Mouse (Mus musculus) heart, embryonic 15.5 days (tissue): ENCODE results near the gene H2al1a. TPM values are rescaled to one million over a fixed set of nuclear protein-coding genes. Genes with fewer than 3 reads are reported as not detected.
"Not testable (repeated sequence)": the region's sequence is repeated elsewhere in the genome, so short reads cannot be mapped to it uniquely, and the experiment has no call there.

Experiments
- ATAC-seq: fragments of 200-750 bp; cut with Nextera tagmentation; replicated peaks from 2 replicates; pipeline ENCODE4 v1.8.0; 2017; ENCODE audit warnings: low read depth, moderate TSS enrichment; ENCODE audit not compliant: insufficient number of reproducible peaks, insufficient read depth, low FRiP score
- H3K27ac ChIP-seq: fragments of 300-500 bp; sonication (generic); 2 replicates; pipeline ENCODE4 v1.5.1; 2015; ENCODE audit warnings: mild to moderate bottlenecking, inconsistent platforms
- H3K27me3 ChIP-seq: fragments of 300-500 bp; sonication (generic); 2 replicates; pipeline ENCODE4 v1.6.1; 2015; ENCODE audit warnings: inconsistent platforms
- H3K36me3 ChIP-seq: fragments of 300-500 bp; sonication (generic); 2 replicates; pipeline ENCODE4 v1.6.1; 2015; ENCODE audit warnings: mild to moderate bottlenecking, inconsistent platforms
- H3K4me1 ChIP-seq: fragments of 300-500 bp; sonication (generic); replicated peaks from 2 replicates; pipeline ENCODE4 v1.6.1; 2015; ENCODE audit warnings: inconsistent platforms
- H3K4me2 ChIP-seq: fragments of 300-500 bp; sonication (generic); 2 replicates; pipeline ENCODE4 v1.6.1; 2015; ENCODE audit warnings: inconsistent platforms, mild to moderate bottlenecking, moderate library complexity
- H3K4me3 ChIP-seq: fragments of 300-500 bp; sonication (generic); 2 replicates; pipeline ENCODE4 v1.5.1; 2015; ENCODE audit warnings: mild to moderate bottlenecking, inconsistent platforms
- H3K9ac ChIP-seq: fragments of 300-500 bp; sonication (generic); 2 replicates; pipeline ENCODE4 v1.6.1; 2015; ENCODE audit warnings: mild to moderate bottlenecking, inconsistent platforms
- H3K9me3 ChIP-seq: fragments of 300-500 bp; sonication (generic); replicated peaks from 2 replicates; pipeline ENCODE4 v1.6.1; 2016; ENCODE audit warnings: inconsistent platforms
- WGBS: fragments of 180-500 bp; shearing (Covaris S2); methylation state at CpG from one replicate; pipeline ENCODE4 v1.1.7; 2015; ENCODE audit warnings: mixed read lengths; 5-methylcytosine and 5-hydroxymethylcytosine counted together
- polyA plus RNA-seq: library from polyadenylated mRNA; unstranded; fragments of >200 nt; fragmentation: Nextera tagmentation; extraction: Ambion mirVana; gene quantifications from 2 replicates; pipeline ENCODE4 v1.2.1, GENCODE M21; 2015

The H2al1a gene
- polyA plus RNA-seq = not detected in 2 replicates

DNA sequence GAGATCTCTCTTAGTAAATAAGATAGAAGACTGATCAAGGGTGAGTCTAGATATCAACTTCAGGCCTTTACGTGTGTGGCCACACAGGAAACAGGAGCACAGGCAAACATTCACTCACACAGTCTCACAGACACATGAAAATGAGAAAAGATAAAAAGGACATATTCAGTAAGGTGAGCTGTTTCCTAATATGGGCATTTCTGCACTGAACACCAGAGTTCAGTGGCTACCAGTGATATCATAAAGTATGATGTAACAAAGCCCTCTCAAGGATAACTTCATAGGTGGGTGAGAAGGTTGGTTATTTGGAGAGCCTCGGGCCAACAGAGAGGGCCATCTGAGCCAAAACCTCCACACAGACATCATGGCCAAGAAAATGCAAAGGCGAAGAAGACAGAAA lies at the start of gene H2al1a:
Gene H2al1a, plus strand, starts transcription at position 301 of the 400 bp plus-strand sequence.
- not testable (repeated sequence) for H3K9ac ChIP-seq, H3K4me2 ChIP-seq, ATAC-seq, H3K27ac ChIP-seq, H3K36me3 ChIP-seq, H3K27me3 ChIP-seq, H3K4me3 ChIP-seq, H3K9me3 ChIP-seq, H3K4me1 ChIP-seq
- WGBS = no CpG with 5 or more reads among the region's 3 CpGs

GRCm38 (mm10) chrX:11250155-11250554 lies 48.9 kb upstream of the H2al1a start:
- ATAC-seq = no peak
- no peak overlapping the region for H3K4me2 ChIP-seq
- no peaks in the 10 kb centered on the region for H3K36me3 ChIP-seq
- no peaks in the 10 kb centered on the region for H3K4me1 ChIP-seq
- 0 out of 2 replicates have a peak, but pooled peaks cover 5% of the 10 kb centered on the region for H3K27me3 ChIP-seq
- H3K9me3 ChIP-seq = no peaks in the 10 kb centered on the region
- WGBS = 32% methylated on average over 12 of the region's 12 CpGs
- no peak overlapping the region for H3K4me3 ChIP-seq
- H3K9ac ChIP-seq = no peak overlapping the region
- H3K27ac ChIP-seq = no peak overlapping the region

DNA sequence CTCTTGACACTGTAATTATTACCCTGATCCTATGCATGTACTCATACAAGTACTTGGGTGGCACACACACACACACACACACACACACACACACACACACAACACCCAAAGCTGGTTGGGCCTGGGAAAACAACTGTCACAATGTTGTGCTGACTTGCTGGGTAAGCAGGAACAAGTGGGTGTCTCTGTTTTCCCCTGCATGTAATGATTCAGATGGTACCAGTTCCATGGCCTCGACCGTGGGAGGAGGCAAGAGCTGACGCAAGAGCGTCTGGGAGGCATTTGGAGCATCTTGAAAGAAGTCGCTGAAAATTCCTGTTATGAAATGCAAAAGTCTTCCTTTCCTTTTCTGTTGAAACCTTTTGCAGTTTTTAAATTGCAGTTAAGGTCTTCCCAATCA lies 45.0 kb upstream of the H2al1a start:
- 57% methylated on average over 5 of the region's 5 CpGs for WGBS
- Histone ChIP-seq H3K36me3 (no peaks in the 10 kb centered on the region), H3K4me2 (no peak overlapping the region), H3K4me3 (no peak overlapping the region), H3K9me3 (no peaks in the 10 kb centered on the region), H3K4me1 (no peaks in the 10 kb centered on the region; the same call in 1 of the 2 replicates), H3K27me3 (peaks cover 4% of the 10 kb centered on the region; the same call in 1 of the 2 replicates), H3K9ac (no peak overlapping the region), H3K27ac (peak overlapping the region; percentile 26; the same call in 1 of the 2 replicates)
- no peak for ATAC-seq

DNA sequence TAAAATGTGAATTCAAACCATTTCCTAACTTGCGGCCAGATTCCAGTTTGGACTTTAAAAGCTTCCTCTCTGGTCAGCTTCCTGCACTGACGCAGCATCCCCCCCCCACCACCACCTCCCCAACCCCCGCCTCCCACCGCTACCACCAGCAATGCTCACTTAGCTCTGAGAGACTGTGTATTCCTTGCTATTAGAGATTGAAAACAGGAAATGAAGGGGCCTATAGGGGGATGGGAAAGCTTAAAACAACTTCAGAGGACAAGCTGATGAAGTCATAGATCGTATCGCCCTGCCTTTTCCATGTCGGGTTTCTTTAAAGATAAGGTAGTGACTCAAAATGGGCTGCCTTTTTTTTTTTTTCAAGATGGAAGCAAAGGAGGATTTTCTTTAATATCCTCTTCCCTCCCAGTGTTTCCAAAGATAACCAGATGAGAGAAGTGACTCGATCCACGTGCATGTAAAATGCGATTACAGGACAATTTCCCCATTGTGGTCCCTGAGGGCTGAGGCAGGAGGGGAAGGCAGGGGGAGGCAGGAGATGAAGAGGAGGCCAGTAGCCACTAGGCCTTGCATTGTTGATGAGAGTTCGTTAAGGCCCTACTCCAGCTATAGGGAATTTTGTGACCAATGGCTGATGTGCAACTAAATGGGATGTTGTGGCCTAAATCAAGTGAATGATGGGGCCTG lies 44.4 kb upstream of the H2al1a start:
- Histone ChIP-seq H3K4me3 (no peak overlapping the region), H3K4me1 (no peaks in the 10 kb centered on the region; the same call in 1 of the 2 replicates), H3K27ac (peak overlapping the region; percentile 26; the same call in 1 of the 2 replicates), H3K9ac (no peak overlapping the region), H3K4me2 (no peak overlapping the region), H3K27me3 (peaks cover 4% of the 10 kb centered on the region; the same call in 1 of the 2 replicates), H3K36me3 (no peaks in the 10 kb centered on the region), H3K9me3 (no peaks in the 10 kb centered on the region)
- WGBS = 44% methylated on average over 11 of the region's 11 CpGs
- ATAC-seq = 0 out of 2 replicates have a peak, but pooled peaks have one; percentile 43

GRCm38 (mm10) chrX:11255564-11256360 lies 43.3 kb upstream of the H2al1a start:
- H3K4me3 ChIP-seq = no peak overlapping the region
- H3K4me1 ChIP-seq = no peaks in the 10 kb centered on the region; the same call in 1 of the 2 replicates
- no peak overlapping the region for H3K9ac ChIP-seq
- no peaks in the 10 kb centered on the region for H3K9me3 ChIP-seq
- H3K36me3 ChIP-seq = no peaks in the 10 kb centered on the region
- ATAC-seq = no peak
- 51% methylated on average over 8 of the region's 8 CpGs for WGBS
- no peak overlapping the region for H3K4me2 ChIP-seq
- no peak overlapping the region for H3K27ac ChIP-seq
- peaks cover 4% of the 10 kb centered on the region; the same call in 1 of the 2 replicates for H3K27me3 ChIP-seq

DNA sequence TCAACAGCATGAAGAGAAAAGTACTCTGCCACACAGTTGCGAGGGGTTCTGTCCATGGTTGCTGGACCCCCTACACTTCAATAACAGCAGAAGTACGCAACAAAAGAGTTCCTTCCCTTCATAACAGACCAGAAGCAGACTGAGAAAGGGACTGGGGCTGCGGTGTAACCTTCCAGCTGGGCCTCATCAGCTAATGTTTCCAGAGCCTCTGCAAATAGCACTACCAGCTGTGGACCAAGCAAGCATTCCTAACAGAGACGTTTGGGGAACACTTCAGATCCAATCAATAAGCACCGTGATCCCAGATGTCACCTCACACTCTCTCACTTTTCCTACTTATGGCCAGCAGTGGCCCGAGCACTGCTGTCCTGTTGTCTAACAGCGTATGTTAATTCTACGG lies 34.1 kb upstream of the H2al1a start:
- no peak for ATAC-seq
- WGBS = 62% methylated on average over 8 of the region's 8 CpGs
- H3K9me3 ChIP-seq = no peaks in the 10 kb centered on the region
- H3K27me3 ChIP-seq = no peaks in the 10 kb centered on the region
- H3K4me3 ChIP-seq = no peak overlapping the region
- no peak overlapping the region for H3K27ac ChIP-seq
- H3K4me1 ChIP-seq = no peaks in the 10 kb centered on the region
- no peaks in the 10 kb centered on the region for H3K36me3 ChIP-seq
- no peak overlapping the region for H3K4me2 ChIP-seq
- H3K9ac ChIP-seq = no peak overlapping the region

GRCm38 (mm10) chrX:11267791-11268190 lies 31.3 kb upstream of the H2al1a start:
- Histone ChIP-seq H3K4me3 (no peak overlapping the region), H3K4me2 (no peak overlapping the region), H3K27me3 (peaks cover 5% of the 10 kb centered on the region; the same call in 1 of the 2 replicates), H3K4me1 (no peaks in the 10 kb centered on the region), H3K9me3 (no peaks in the 10 kb centered on the region), H3K36me3 (no peaks in the 10 kb centered on the region), H3K27ac (no peak overlapping the region), H3K9ac (no peak overlapping the region)
- no peak for ATAC-seq
- 48% methylated on average over 7 of the region's 7 CpGs for WGBS

- peaks cover 5% of the 10 kb centered on the region; the same call in 1 of the 2 replicates for H3K27me3 ChIP-seq
- H3K9ac ChIP-seq = no peak overlapping the region
- no peak overlapping the region for H3K4me3 ChIP-seq
- no peaks in the 10 kb centered on the region for H3K9me3 ChIP-seq
- no peak overlapping the region for H3K4me2 ChIP-seq
- H3K4me1 ChIP-seq = no peaks in the 10 kb centered on the region
- no peaks in the 10 kb centered on the region for H3K36me3 ChIP-seq
- 67% methylated on average over 3 of the region's 3 CpGs for WGBS
- H3K27ac ChIP-seq = no peak overlapping the region
- ATAC-seq = no peak
Measured at GRCm38 (mm10) chrX:11269074-11269473, 30.0 kb upstream of the H2al1a start.

- no peak overlapping the region for H3K4me2 ChIP-seq
- ATAC-seq = no peak
- no peak overlapping the region for H3K9ac ChIP-seq
- no peaks in the 10 kb centered on the region for H3K4me1 ChIP-seq
- H3K27me3 ChIP-seq = peaks cover 5% of the 10 kb centered on the region
- no peaks in the 10 kb centered on the region for H3K9me3 ChIP-seq
- no peak overlapping the region for H3K27ac ChIP-seq
- WGBS = 63% methylated on average over 3 of the region's 3 CpGs
- no peak overlapping the region for H3K4me3 ChIP-seq
- no peaks in the 10 kb centered on the region for H3K36me3 ChIP-seq
Measured at GRCm38 (mm10) chrX:11273190-11273589, 25.9 kb upstream of the H2al1a start.

- 68% methylated on average over 6 of the region's 6 CpGs for WGBS
- Histone ChIP-seq H3K27ac (no peak overlapping the region), H3K9ac (no peak overlapping the region), H3K27me3 (peaks cover 5% of the 10 kb centered on the region), H3K4me3 (no peak overlapping the region), H3K4me2 (no peak overlapping the region), H3K36me3 (no peaks in the 10 kb centered on the region), H3K4me1 (no peaks in the 10 kb centered on the region), H3K9me3 (no peaks in the 10 kb centered on the region)
- no peak for ATAC-seq
Measured at GRCm38 (mm10) chrX:11277083-11277482, 22.0 kb upstream of the H2al1a start.

DNA sequence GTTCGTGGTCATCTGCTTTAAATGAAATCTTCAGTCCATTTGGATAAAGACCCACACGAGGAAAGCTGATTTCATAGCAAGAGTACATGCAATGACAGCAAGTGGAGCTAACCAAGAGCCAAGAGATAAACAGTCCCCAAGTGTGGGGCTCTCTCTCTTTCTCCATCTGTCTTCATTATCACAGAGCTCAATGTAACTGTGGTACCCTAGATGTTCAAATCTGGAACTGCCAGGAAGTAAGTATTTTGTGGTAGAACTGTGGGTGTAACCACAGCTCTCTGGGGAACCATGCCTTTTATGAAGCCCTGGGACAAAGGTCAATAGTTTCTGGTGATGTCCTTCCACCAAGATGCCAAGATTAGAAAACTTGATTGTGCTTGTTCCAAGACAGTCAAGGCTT lies 18.3 kb upstream of the H2al1a start:
- 45% methylated on average over 2 of the region's 2 CpGs for WGBS

More for the DNA sequence above, 18.3 kb upstream of the H2al1a start:
- H3K4me1 ChIP-seq = no peaks in the 10 kb centered on the region
- H3K4me3 ChIP-seq = no peak overlapping the region
- H3K36me3 ChIP-seq = no peaks in the 10 kb centered on the region
- no peak overlapping the region for H3K27ac ChIP-seq
- no peak overlapping the region for H3K9ac ChIP-seq
- no peaks in the 10 kb centered on the region for H3K9me3 ChIP-seq
- no peak for ATAC-seq
- no peaks in the 10 kb centered on the region; the same call in 1 of the 2 replicates for H3K27me3 ChIP-seq
- H3K4me2 ChIP-seq = no peak overlapping the region
